Mouse (Mus musculus) erythroblast, embryonic 14.5 days (primary cell): ENCODE data around the gene Gamt. TPM values are rescaled to one million over a fixed set of nuclear protein-coding genes. Genes with fewer than 3 reads are reported as not detected.
A peak's percentile ranks its signal among the peaks of the same experiment; 100 is the strongest.

ENCODE experiments used
- H3K27me3 ChIP-seq: 2 replicates; pipeline ENCODE4 v1.6.1; 2012; ENCODE audit warnings: inconsistent platforms; ENCODE audit not compliant: control insufficient read depth
- H3K36me3 ChIP-seq: 2 replicates; pipeline ENCODE4 v1.6.1; 2012; ENCODE audit warnings: mild to moderate bottlenecking, inconsistent platforms; ENCODE audit not compliant: control insufficient read depth
- H3K4me1 ChIP-seq: 2 replicates; pipeline ENCODE4 v1.6.1; 2012; ENCODE audit warnings: inconsistent platforms; ENCODE audit not compliant: control insufficient read depth
- H3K4me3 ChIP-seq: replicated peaks from 2 replicates; pipeline ENCODE3; 2012; ENCODE audit warnings: moderate library complexity, mild to moderate bottlenecking, inconsistent platforms
- H3K9me3 ChIP-seq: 2 replicates; pipeline ENCODE4 v1.6.1; 2012; ENCODE audit warnings: low read length, inconsistent platforms, mixed read lengths; ENCODE audit not compliant: control insufficient read depth
- GATA1 ChIP-seq: IDR thresholded peaks from 2 replicates; pipeline ENCODE4 v1.6.1; 2012; ENCODE audit warnings: low read length, inconsistent platforms, mixed read lengths
- TAL1 ChIP-seq: IDR thresholded peaks from 3 replicates; pipeline ENCODE4 v1.6.1; 2012; ENCODE audit warnings: low read length, inconsistent platforms, mixed read lengths
- polyA plus RNA-seq: library from polyadenylated mRNA; stranded (reverse); fragments of >175 nt; gene quantifications from 2 replicates; pipeline ENCODE4 v1.2.3, GENCODE M21; 2012

Gamt gene
- 0.11 and 0.20 TPM in 2 replicates for polyA plus RNA-seq

DNA sequence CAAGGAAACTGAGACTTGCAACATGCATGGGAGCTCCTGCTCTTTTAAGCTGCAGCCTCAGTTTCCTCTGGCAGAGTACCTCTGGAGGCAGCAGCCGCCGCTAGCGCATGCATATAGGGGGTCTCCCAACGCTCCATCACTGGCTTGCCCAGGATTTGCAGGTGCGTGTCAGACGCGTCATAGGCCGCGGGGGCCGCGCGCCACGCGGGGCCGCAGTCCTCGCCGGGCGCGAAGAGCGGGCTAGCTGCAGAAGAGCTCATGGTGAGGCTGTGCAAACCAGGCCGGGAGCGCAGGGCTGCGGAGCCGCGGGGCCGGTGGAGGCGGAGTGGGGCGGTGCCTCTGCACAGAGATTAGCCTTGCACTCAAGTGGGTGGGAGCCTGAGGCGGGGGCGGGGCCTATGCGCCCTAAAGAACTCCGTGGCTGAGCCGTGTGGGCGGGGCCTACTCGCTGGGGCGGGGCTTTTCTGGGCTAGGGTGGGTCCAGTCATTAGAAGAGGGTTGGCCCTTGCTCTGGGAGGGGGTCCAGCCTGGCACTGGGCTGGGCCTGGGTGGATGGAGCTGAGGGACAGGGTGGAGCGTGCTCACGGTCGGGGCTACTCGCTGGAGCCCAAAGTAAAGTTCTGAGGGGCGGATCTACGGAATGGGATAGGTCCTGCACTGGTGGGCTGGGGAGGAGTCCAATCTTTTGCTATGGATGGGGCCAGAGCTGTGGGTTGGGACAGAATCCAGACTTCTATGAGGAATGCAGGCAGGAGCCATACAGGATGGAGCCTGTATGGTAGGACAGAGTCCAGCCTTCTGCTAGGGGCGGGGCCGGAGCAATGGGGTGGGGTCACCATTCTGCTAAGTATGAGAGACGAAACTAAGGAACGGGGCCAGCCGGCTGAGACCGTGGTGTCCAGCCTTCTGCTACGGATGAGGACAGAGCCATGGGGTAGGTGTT is at the start of gene Gamt, which contains the start of gene Dazap1:
Gene Gamt, minus strand, starts transcription at position 371 of the 943 bp plus-strand sequence.
Gene Dazap1, plus strand, starts transcription at position 845 of the 943 bp plus-strand sequence.
- Histone ChIP-seq H3K36me3 (peaks cover 39% of the 10 kb centered on the region), H3K4me3 (peak within 1 kb of the TSS; percentile 65), H3K9me3 (no peaks in the 10 kb centered on the region), H3K27me3 (no peaks in the 10 kb centered on the region), H3K4me1 (peaks cover 72% of the 10 kb centered on the region)
- TF ChIP-seq TAL1 (no peak), GATA1 (peak; percentile 36; the same call in 1 of the 2 replicates)

DNA sequence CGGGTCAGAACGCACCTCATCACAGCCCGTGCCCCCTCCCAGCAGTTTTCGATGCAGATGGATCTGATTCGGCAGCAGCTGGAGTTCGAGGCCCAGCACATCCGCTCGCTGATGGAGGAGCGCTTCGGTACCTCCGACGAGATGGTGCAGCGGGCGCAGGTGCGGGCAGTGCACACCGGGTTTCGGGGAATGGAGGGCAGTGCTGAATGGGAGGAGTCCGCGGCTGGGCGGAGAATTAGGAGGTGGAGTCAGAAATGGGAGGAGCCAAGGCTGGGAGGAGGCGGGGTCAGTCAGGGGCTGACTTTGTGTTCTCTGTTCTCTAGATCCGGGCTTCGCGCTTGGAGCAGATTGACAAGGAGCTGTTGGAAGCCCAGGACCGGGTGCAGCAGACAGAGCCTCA is 44.0 kb upstream of the Gamt start:
- H3K27me3 ChIP-seq, result peaks cover 91% of the 10 kb centered on the region
- peaks cover 13% of the 10 kb centered on the region for H3K4me1 ChIP-seq
- H3K4me3 ChIP-seq, result peak overlapping the region; percentile 29
- H3K9me3 ChIP-seq, result peaks cover 8% of the 10 kb centered on the region
- no peaks in the 10 kb centered on the region for H3K36me3 ChIP-seq
- TF ChIP-seq GATA1 (no peak), TAL1 (no peak)

GRCm38 (mm10) chr10:80304458-80304857 is 43.6 kb upstream of the Gamt start:
- Histone ChIP-seq H3K9me3 (peaks cover 8% of the 10 kb centered on the region), H3K4me1 (peaks cover 13% of the 10 kb centered on the region), H3K36me3 (no peaks in the 10 kb centered on the region), H3K4me3 (peak overlapping the region; percentile 29), H3K27me3 (peaks cover 94% of the 10 kb centered on the region)
- TF ChIP-seq GATA1 (no peak), TAL1 (no peak)

GRCm38 (mm10) chr10:80302471-80302881 is 41.7 kb upstream of the Gamt start:
- TF ChIP-seq GATA1 (no peak), TAL1 (no peak)
- Histone ChIP-seq H3K4me1 (peaks cover 16% of the 10 kb centered on the region), H3K9me3 (peaks cover 8% of the 10 kb centered on the region), H3K27me3 (peaks cover 99% of the 10 kb centered on the region), H3K36me3 (no peaks in the 10 kb centered on the region), H3K4me3 (no peak overlapping the region)

GRCm38 (mm10) chr10:80302082-80302355 is 41.2 kb upstream of the Gamt start:
- Histone ChIP-seq H3K4me1 (peaks cover 21% of the 10 kb centered on the region), H3K27me3 (peaks cover 99% of the 10 kb centered on the region), H3K36me3 (no peaks in the 10 kb centered on the region), H3K4me3 (no peak overlapping the region), H3K9me3 (peaks cover 8% of the 10 kb centered on the region)
- TF ChIP-seq TAL1 (no peak), GATA1 (no peak)

DNA sequence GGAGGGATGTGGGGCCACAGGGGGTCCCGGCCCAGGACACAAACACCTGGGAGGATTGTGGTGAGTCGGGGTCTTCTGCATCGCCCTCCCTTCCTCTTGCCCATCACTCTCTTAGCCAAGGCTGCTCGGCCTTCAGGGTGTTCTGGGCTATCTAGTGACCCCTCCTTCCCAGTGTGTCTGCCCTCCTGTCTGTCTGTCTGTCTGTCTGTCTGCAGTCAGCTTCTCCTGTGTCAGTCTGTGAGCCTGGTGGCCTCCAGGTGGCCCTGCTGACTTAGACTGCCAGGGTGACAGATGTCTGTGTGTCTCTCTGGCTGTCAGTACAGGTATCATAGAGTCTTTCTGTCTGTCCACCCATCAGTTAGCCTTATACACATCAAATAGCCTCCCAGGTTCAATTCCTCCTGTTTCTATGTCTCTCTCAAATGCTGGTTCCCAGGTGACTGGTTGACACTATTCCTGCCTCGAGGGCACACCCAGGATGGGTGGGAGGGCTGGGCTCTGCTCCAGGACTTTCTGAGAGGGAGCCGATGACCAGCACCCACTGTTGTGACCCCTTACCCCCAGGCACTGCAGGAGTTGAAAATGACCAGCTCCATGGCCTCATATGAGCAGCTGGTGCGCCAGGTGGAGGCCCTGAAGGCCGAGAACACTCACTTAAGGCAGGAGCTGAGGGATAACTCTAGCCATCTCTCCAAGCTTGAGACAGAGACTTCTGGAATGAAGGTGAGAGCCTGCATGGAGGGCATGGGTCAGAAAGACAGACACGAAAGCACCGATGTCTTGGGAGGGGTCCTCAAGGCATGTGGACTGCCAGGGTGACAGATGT is 40.7 kb upstream of the Gamt start:
- TF ChIP-seq TAL1, result no peak
- TF ChIP-seq GATA1, result no peak
- peaks cover 99% of the 10 kb centered on the region for H3K27me3 ChIP-seq
- H3K4me1 ChIP-seq, result peaks cover 27% of the 10 kb centered on the region
- peaks cover 8% of the 10 kb centered on the region for H3K9me3 ChIP-seq
- H3K4me3 ChIP-seq, result no peak overlapping the region
- no peaks in the 10 kb centered on the region for H3K36me3 ChIP-seq

GRCm38 (mm10) chr10:80300672-80301181 is 39.9 kb upstream of the Gamt start:
- peaks cover 98% of the 10 kb centered on the region for H3K27me3 ChIP-seq
- H3K36me3 ChIP-seq, result no peaks in the 10 kb centered on the region
- H3K9me3 ChIP-seq, result peaks cover 8% of the 10 kb centered on the region
- H3K4me1 ChIP-seq, result peaks cover 33% of the 10 kb centered on the region
- TF ChIP-seq GATA1 (no peak), TAL1 (no peak)
- H3K4me3 ChIP-seq, result no peak overlapping the region

DNA sequence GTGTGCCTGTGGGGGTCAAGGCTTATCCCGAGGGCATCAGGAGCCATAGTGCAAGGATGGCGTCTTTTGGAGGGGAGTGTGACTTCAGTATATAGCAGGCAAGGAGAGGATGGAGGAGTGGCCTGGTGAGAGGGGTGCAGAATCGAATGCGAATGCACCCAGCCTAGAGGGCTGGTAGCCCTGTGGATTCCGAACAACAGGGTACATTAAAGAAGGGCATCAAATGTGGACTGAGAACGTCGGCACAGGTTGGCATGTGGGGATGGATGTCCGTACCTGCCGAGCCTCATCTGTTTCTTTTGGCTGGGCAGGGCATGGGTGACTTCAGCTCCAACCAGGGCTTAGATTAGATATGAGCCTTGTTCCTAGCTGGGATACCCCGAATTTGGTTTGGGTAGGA is 39.0 kb upstream of the Gamt start:
- Histone ChIP-seq H3K4me3 (no peak overlapping the region), H3K27me3 (peaks cover 89% of the 10 kb centered on the region), H3K9me3 (peaks cover 1% of the 10 kb centered on the region), H3K36me3 (peaks cover 4% of the 10 kb centered on the region), H3K4me1 (peaks cover 39% of the 10 kb centered on the region)
- no peak for TF ChIP-seq GATA1
- no peak for TF ChIP-seq TAL1

DNA sequence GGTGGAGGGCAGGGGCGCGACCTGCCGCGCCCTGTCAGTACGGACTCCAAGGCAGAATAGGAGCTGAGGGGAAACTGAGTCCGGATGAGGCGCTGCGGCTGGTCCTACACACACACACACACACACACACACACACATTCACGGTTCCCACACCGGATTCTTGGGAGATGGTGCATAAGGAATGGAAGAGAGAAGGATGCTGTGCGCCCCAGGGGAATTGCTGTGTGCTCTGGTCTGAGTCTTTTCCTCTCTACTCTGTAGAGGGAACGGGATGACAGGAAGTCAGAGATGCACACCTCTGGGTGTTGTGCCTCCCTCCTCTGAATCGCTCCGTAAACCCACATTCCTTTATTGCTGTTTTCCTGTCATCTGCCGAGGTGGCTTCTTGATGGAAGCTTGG is 38.5 kb upstream of the Gamt start:
- Histone ChIP-seq H3K9me3 (no peaks in the 10 kb centered on the region), H3K4me3 (no peak overlapping the region), H3K36me3 (peaks cover 9% of the 10 kb centered on the region), H3K27me3 (peaks cover 84% of the 10 kb centered on the region), H3K4me1 (peaks cover 41% of the 10 kb centered on the region)
- no peak for TF ChIP-seq TAL1
- TF ChIP-seq GATA1, result no peak
